In the genomic region with DNA sequence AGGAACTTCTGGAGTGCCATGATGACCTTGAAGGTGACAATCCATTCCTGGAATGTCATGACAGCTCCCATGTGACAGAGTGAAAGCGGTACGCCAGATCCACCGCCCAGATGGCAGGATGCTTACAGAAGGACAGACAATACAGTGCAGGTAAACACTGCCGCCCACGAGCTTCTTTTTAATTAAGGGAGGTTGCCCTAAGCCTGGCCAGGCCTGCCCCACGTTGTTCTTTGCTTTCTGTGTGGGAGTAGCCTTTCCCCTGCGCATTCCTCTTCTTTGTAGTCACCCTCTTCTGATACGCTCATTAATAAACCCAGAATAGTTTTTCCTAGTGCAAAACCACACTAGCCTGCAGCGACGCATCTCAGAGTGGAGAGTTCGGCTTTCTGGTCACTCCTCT, we compare ENCODE assay signal across 13 mouse cellular contexts.
"Had no signal": no experiment of that assay in that cellular context is flagged by ENCODE, and none has a peak within 500 bp of the region (broad histone marks: within the 10 kb centered on the region; RNA-seq: fewer than 3 reads in every experiment).

No protein-coding gene starts in this region.

- H3K9ac ChIP-seq: limb, embryonic 15.5 days; liver, embryonic 12.5 days; lung, embryonic 14.5 days; midbrain, embryonic 15.5 days; neural tube, embryonic 12.5 days had no signal

- H3K27me3 ChIP-seq: limb, embryonic 15.5 days; liver, embryonic 12.5 days; megakaryocyte, embryonic 14.5 days; midbrain, embryonic 15.5 days; neural tube, embryonic 12.5 days had no signal

- H3K36me3 ChIP-seq: limb, embryonic 15.5 days; liver, embryonic 12.5 days; midbrain, embryonic 15.5 days; neural tube, embryonic 12.5 days had no signal

- H3K27ac ChIP-seq: limb, embryonic 15.5 days; liver, embryonic 12.5 days; macrophage; midbrain, embryonic 15.5 days; neural tube, embryonic 12.5 days had no signal

- H3K4me3 ChIP-seq: limb, embryonic 15.5 days; liver, embryonic 12.5 days; midbrain, embryonic 15.5 days; neural tube, embryonic 12.5 days had no signal

- H3K9me3 ChIP-seq: limb, embryonic 15.5 days; liver, embryonic 12.5 days; megakaryocyte, embryonic 14.5 days; midbrain, embryonic 15.5 days; neural tube, embryonic 12.5 days had no signal

- H3K4me2 ChIP-seq: limb, embryonic 15.5 days; liver, embryonic 12.5 days; lung, embryonic 14.5 days; midbrain, embryonic 11.5 days; midbrain, embryonic 15.5 days; neural tube, embryonic 12.5 days had no signal

- DNase-seq: kidney, adult 9 months; layer of hippocampus, adult 9-11 months; layer of hippocampus, postnatal 36 days; lung, embryonic 14.5 days; lung, postnatal 14 days; thymus, postnatal 36 days had no signal

- ATAC-seq: liver, embryonic 12.5 days; midbrain, embryonic 15.5 days had no signal
